Mouse (Mus musculus) CD4-positive, CD25-positive, alpha-beta regulatory T cell, adult 4 months (primary cell): ENCODE data around the gene Gm3127. TPM values are rescaled to one million over a fixed set of nuclear protein-coding genes. Genes with fewer than 3 reads are reported as not detected.
"Not testable (repeated sequence)": the region's sequence is repeated elsewhere in the genome, so short reads cannot be mapped to it uniquely, and the experiment has no call there.

ENCODE experiments used
- ATAC-seq: one replicate; pipeline ENCODE4 v1.8.0; 2017
- polyA plus RNA-seq, 2 experiments: library from polyadenylated mRNA; unstranded; fragments of 100-300 nt; shearing (Covaris generic); gene quantifications; one replicate each; pipeline ENCODE4 v1.2.1; 2017

The Gm3127 gene
- polyA plus RNA-seq = not detected

GRCm38 (mm10) chr14:4164730-4165129, at the start of gene Gm3127:
Gene Gm3127, plus strand, starts transcription at chr14:4165030.
- not testable (repeated sequence) for ATAC-seq

- ATAC-seq = not testable (repeated sequence)
Observed at GRCm38 (mm10) chr14:4141646-4142045, 23.2 kb upstream of the Gm3127 start.

GRCm38 (mm10) chr14:4182030-4182429, 17.2 kb downstream of the Gm3127 start:
- not testable (repeated sequence) for ATAC-seq

- not testable (repeated sequence) for ATAC-seq
Observed at GRCm38 (mm10) chr14:4182491-4183210, 17.8 kb downstream of the Gm3127 start, which contains the start of gene Gm2974. Gene Gm2974, plus strand, starts transcription at chr14:4182576.

GRCm38 (mm10) chr14:4183375-4183774, 18.5 kb downstream of the Gm3127 start:
- not testable (repeated sequence) for ATAC-seq

Other genes with a start within 250 kb of the Gm3127 start
- gene Gm3029, start 233.3 kb upstream of the Gm3127 start, polyA plus RNA-seq = not detected
- 1 to 10 TPM in 1 of 2 experiments, under 1 TPM in 1; 0.53 to 1.2 TPM for gene Gm3095, start 201.5 kb upstream of the Gm3127 start, polyA plus RNA-seq
- gene Gm3099, start 166.6 kb upstream of the Gm3127 start, polyA plus RNA-seq = under 1 TPM in 1 of 2 experiments, not detected in 1; 0.54 TPM
- 1 to 10 TPM; 1.4 to 3.5 TPM for gene Gm5796, start 141.1 kb upstream of the Gm3127 start, polyA plus RNA-seq
- gene Gm3115, start 80.9 kb upstream of the Gm3127 start, polyA plus RNA-seq = 1 to 10 TPM; 1.1 to 1.8 TPM
- 1 to 10 TPM; 1.6 to 4.8 TPM for gene Gm8108, start 54.5 kb upstream of the Gm3127 start, polyA plus RNA-seq
- 1 to 10 TPM; 2.0 to 3.4 TPM for gene Gm2974, start 17.5 kb downstream of the Gm3127 start, polyA plus RNA-seq
- gene Gm3138, start 84.6 kb downstream of the Gm3127 start, polyA plus RNA-seq = not detected
- gene Gm3149, start 152.3 kb downstream of the Gm3127 start, polyA plus RNA-seq = not detected
- gene 2610042L04Rik, start 169.7 kb downstream of the Gm3127 start, polyA plus RNA-seq = 10 to 100 TPM in 1 of 2 experiments, 1 to 10 TPM in 1; 5.8 to 12.6 TPM
- not detected for gene Gm3159, start 232.5 kb downstream of the Gm3127 start, polyA plus RNA-seq